Comparison of ENCODE assay signal across 8 mouse cellular contexts in genomic region chr2:18046758-18047645, GRCm38 (mm10). TPM values are rescaled to one million over a fixed set of nuclear protein-coding genes. Genes with fewer than 3 reads are reported as not detected.
A peak's percentile ranks its signal among the peaks of the same experiment; 100 is the strongest.
DNase-seq lines count a peak whose midpoint lies in the region; ATAC-seq and TF ChIP-seq lines count a peak whose summit lies in the region.
"Had no signal": no experiment of that assay in that cellular context is flagged by ENCODE, and none has a peak within 500 bp of the region (broad histone marks: within the 10 kb centered on the region; RNA-seq: fewer than 3 reads in every experiment).

No protein-coding gene starts in this region.

- H3K27ac ChIP-seq in hindbrain, postnatal 0 days = peak overlapping the region; percentile 99

- peak; percentile 79 for DNase-seq in ZHBTc4 (ENCODE audit: low read depth, low spot score)
- peak; percentile 83 to 85 for DNase-seq in cerebellum, postnatal 25 days
- peak; percentile 80 for DNase-seq in gastrocnemius, postnatal 14 days
- DNase-seq in hindbrain, postnatal 0 days (ENCODE audit: low spot score) = peak; percentile 77
- DNase-seq in left cerebral cortex, postnatal 25 days (ENCODE audit: low spot score in 2 of 2) = peak; percentile 58 to 76
- peak; percentile 68 for DNase-seq in right cerebral cortex, postnatal 4 days

- no peaks in the 10 kb centered on the region for H3K36me3 ChIP-seq in hindbrain, postnatal 0 days (ENCODE audit: insufficient read depth, low read length)
- no peaks in the 10 kb centered on the region for H3K36me3 ChIP-seq in megakaryocyte, embryonic 14.5 days (replicated peaks; ENCODE audit: low read length)

- intact Hi-C loops in gastrocnemius, postnatal 14 days (cut with DNase I; ENCODE audit: low total_unique reads) = loop anchor here (10.0 kb wide), 1 partner anchor 718 kb away; no protein-coding TSS in a partner anchor
- intact Hi-C loops in left cerebral cortex, postnatal 25 days (cut with DNase I) = loop anchor here (1.0 to 5.0 kb wide), 2 partner anchors 18 to 645 kb away; partner anchors contain the start of gene Spag6

- no peak for TF ChIP-seq CTCF in hindbrain, postnatal 0 days (IDR thresholded peaks at IDR 0.05; ENCODE audit: low read depth)

- H3K4me2 ChIP-seq in hindbrain, postnatal 0 days (ENCODE audit: low read depth, low read length) = peak overlapping the region; percentile 84

- H3K4me3 ChIP-seq in hindbrain, postnatal 0 days (ENCODE audit: low read length) = peak overlapping the region; percentile 93
- peak overlapping the region; percentile 97 for H3K4me3 ChIP-seq in megakaryocyte, embryonic 14.5 days (replicated peaks)

- under 1% methylated on average over 57 of the region's 64 CpGs for WGBS in hindbrain, postnatal 0 days

- peak; percentile 66 for ATAC-seq in hindbrain, postnatal 0 days

- H3K4me1 ChIP-seq in hindbrain, postnatal 0 days (ENCODE audit: insufficient read depth, low read length) = peaks cover 16% of the 10 kb centered on the region
- H3K4me1 ChIP-seq in megakaryocyte, embryonic 14.5 days = peaks cover 44% of the 10 kb centered on the region

- peak overlapping the region; percentile 99 for H3K9ac ChIP-seq in hindbrain, postnatal 0 days (replicated peaks; ENCODE audit: low read length)

- H3K9me3 ChIP-seq in hindbrain, postnatal 0 days (ENCODE audit: low read length) = no peaks in the 10 kb centered on the region
- H3K9me3 ChIP-seq in megakaryocyte, embryonic 14.5 days = no peaks in the 10 kb centered on the region

- H3K27me3 ChIP-seq in hindbrain, postnatal 0 days (ENCODE audit: insufficient read depth, low read length) = no peaks in the 10 kb centered on the region
- peaks cover 34% of the 10 kb centered on the region for H3K27me3 ChIP-seq in megakaryocyte, embryonic 14.5 days (replicated peaks)

RNA-seq across cellular contexts. Expression of gene Skida1, which starts 1.8 kb away (rescaled TPM):
- total RNA-seq in gastrocnemius, postnatal 14 days (2021) = 1 to 10 TPM in 1 of 2 experiments, under 1 TPM in 1; 1.00 to 1.0 TPM
- total RNA-seq in hindbrain, postnatal 0 days (2014; rRNA removed) = 14.1 and 22.7 TPM in 2 replicates
- 4.4 and 5.0 TPM in 2 replicates for polyA plus RNA-seq in hindbrain, postnatal 0 days (2015; fragmentation: Nextera tagmentation; extraction: Ambion mirVana)
- 1 to 10 TPM; 7.5 to 8.3 TPM for total RNA-seq in left cerebral cortex, postnatal 25 days (2021)
- polyA plus RNA-seq in megakaryocyte, embryonic 14.5 days (2012; ENCODE audit: insufficient read depth, low replicate concordance) = 0.04 and 1.8 TPM in 2 replicates

RNA-seq across cellular contexts. Expression of gene Mllt10, which starts 8.0 kb away (rescaled TPM):
- 10 to 100 TPM; 19.0 to 20.5 TPM for total RNA-seq in gastrocnemius, postnatal 14 days (2021)
- 20.1 and 25.6 TPM in 2 replicates for total RNA-seq in hindbrain, postnatal 0 days (2014; rRNA removed)
- polyA plus RNA-seq in hindbrain, postnatal 0 days (2015; fragmentation: Nextera tagmentation; extraction: Ambion mirVana) = 30.0 and 34.6 TPM in 2 replicates
- total RNA-seq in left cerebral cortex, postnatal 25 days (2021) = 10 to 100 TPM; 47.2 to 51.5 TPM
- polyA plus RNA-seq in megakaryocyte, embryonic 14.5 days (2012; ENCODE audit: insufficient read depth, low replicate concordance) = 5.1 and 28.3 TPM in 2 replicates

RNA-seq across cellular contexts. Expression of gene A930004D18Rik, which starts 9.5 kb away (rescaled TPM):
- 1 to 10 TPM in 1 of 2 experiments, under 1 TPM in 1; 0.89 to 1.1 TPM for total RNA-seq in gastrocnemius, postnatal 14 days (2021)
- 2.3 and 3.7 TPM in 2 replicates for total RNA-seq in hindbrain, postnatal 0 days (2014; rRNA removed)
- 9.0 and 9.9 TPM in 2 replicates for polyA plus RNA-seq in hindbrain, postnatal 0 days (2015; fragmentation: Nextera tagmentation; extraction: Ambion mirVana)
- 1 to 10 TPM; 1.7 to 2.8 TPM for total RNA-seq in left cerebral cortex, postnatal 25 days (2021)
- 0.12 and 1.7 TPM in 2 replicates for polyA plus RNA-seq in megakaryocyte, embryonic 14.5 days (2012; ENCODE audit: insufficient read depth, low replicate concordance)

RNA-seq across cellular contexts. Expression of gene H2al2a, which starts 50.2 kb away (rescaled TPM):
- total RNA-seq in gastrocnemius, postnatal 14 days (2021) = not detected
- total RNA-seq in hindbrain, postnatal 0 days (2014; rRNA removed) = not detected in 2 replicates
- polyA plus RNA-seq in hindbrain, postnatal 0 days (2015; fragmentation: Nextera tagmentation; extraction: Ambion mirVana) = not detected in 2 replicates
- not detected for total RNA-seq in left cerebral cortex, postnatal 25 days (2021)
- not detected in 2 replicates for polyA plus RNA-seq in megakaryocyte, embryonic 14.5 days (2012; ENCODE audit: insufficient read depth, low replicate concordance)
- total RNA-seq: left cerebral cortex, postnatal 10 days had no signal

Comparison
In these comparisons a context has a peak if more than half of its experiments do, and no peak if none do; other contexts are left out.
1. Peak in every context shown above with its lines: DNase-seq, ATAC-seq, H3K4me3 ChIP-seq and H3K27ac ChIP-seq.